Mouse (Mus musculus): ENCODE data around the gene Rhox4a2.
"Not testable (repeated sequence)": the region's sequence is repeated elsewhere in the genome, so short reads cannot be mapped to it uniquely, and the experiment has no call there.

Rhox4a2 gene

DNA sequence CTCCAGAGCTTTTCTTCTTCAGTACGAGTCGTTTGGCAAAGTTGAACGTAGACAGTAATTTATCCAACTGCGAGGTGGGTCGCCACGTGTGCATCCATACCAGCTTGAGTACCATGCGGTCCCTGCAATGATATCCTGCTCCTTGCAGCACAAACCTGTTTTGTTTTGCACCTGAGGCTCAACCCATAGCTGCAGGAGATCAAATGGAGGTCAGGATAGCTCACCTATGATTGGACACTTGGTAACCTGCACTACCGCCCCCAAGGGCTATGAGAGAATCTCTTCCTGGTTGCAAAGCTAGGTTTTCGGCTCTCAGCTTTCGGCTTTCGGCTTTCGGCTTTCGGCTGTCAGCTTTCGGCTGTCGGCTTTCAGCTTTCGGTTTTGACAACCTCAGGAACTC, at the start of gene Rhox4a2:
Gene Rhox4a2, plus strand, starts transcription at position 301 of the 400 bp plus-strand sequence.
- DNase-seq = not testable (repeated sequence)

DNA sequence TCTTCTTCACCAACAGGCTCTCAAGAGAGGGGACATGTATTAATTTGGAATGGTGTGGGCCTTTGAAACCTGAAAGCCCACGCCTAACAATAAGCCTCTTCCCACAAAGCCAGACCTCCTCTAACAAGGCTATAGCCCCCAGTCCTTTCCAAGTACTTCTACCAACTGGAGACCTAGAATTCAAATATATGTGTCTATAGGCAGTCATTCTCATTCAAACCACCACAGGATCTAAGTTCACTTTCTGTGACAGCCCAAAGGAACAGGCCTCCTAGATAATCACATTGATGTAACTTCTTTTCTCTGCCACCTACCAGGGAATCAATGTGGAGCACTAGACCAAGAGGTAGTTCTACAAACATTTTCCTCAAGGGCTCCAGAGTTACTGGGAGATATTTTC, 10.9 kb upstream of the Rhox4a2 start, which contains the start of gene Rhox3a2:
Gene Rhox3a2, plus strand, starts transcription at position 301 of the 400 bp plus-strand sequence.
- DNase-seq = not testable (repeated sequence)

DNA sequence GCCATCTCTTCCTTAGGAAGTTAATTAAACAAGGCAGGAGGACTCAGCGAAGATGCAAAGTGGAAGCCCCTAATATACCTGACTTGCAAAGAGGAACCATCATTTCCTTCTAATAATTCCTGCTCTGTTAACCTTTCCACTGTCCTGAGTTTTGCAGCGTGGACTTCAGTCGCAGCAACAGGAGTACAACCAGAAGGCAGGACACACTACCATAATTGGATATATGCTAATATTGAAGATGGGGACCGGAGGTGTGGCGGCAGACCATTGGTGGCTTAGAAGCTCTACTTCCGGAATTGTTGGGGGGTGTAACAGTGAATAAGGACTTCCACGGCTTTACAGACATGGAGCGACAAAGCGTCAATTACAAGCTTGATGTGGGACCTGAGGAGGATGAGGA, 21.1 kb downstream of the Rhox4a2 start, which contains the start of gene Rhox2b:
Gene Rhox2b, plus strand, starts transcription at position 301 of the 400 bp plus-strand sequence.
- DNase-seq = not testable (repeated sequence)

DNA sequence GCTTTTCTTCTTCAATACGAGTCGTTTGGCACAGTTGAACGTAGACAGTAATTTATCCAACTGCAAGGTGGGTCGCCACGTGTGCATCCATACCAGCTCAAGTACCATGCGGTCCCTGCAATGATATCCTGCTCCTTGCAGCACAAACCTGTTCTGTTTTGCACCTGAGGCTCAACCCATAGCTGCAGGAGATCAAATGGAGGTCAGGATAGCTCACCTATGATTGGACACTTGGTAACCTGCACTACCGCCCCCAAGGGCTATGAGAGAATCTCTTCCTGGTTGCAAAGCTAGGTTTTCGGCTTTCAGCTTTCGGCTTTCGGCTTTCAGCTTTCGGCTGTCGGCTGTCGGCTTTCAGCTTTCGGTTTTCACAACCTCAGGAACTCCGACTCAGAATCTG, 41.5 kb downstream of the Rhox4a2 start, which contains the start of gene Rhox4b:
Gene Rhox4b, plus strand, starts transcription at position 301 of the 400 bp plus-strand sequence.
- not testable (repeated sequence) for DNase-seq
